Mouse (Mus musculus): ENCODE results near the gene Bcl3. TPM values are rescaled to one million over a fixed set of nuclear protein-coding genes. Genes with fewer than 3 reads are reported as not detected.

Bcl3 gene
- polyA plus RNA-seq, 1 experiment from 2014 or later: 5.4 TPM

Other genes starting within 250 kb of the Bcl3 start
- 0.40 and 0.57 TPM in 2 replicates for gene Zfp296, start 245.5 kb downstream of the Bcl3 start, polyA plus RNA-seq (2015; fragmentation: Nextera tagmentation; extraction: Ambion mirVana)
- 156 and 170 TPM in 2 replicates for gene Gemin7, start 245.2 kb downstream of the Bcl3 start, polyA plus RNA-seq (2015; fragmentation: Nextera tagmentation; extraction: Ambion mirVana)
- 41.4 and 43.5 TPM in 2 replicates for gene Clasrp, start 218.3 kb downstream of the Bcl3 start, polyA plus RNA-seq (2015; fragmentation: Nextera tagmentation; extraction: Ambion mirVana)
- 8.9 and 9.7 TPM in 2 replicates for gene Relb, start 193.3 kb downstream of the Bcl3 start, polyA plus RNA-seq (2015; fragmentation: Nextera tagmentation; extraction: Ambion mirVana)
- gene Clptm1, start 157.7 kb downstream of the Bcl3 start, polyA plus RNA-seq (2015; fragmentation: Nextera tagmentation; extraction: Ambion mirVana): 70.3 and 73.5 TPM in 2 replicates
- gene Apoc2, start 144.8 kb downstream of the Bcl3 start, polyA plus RNA-seq (2015; fragmentation: Nextera tagmentation; extraction: Ambion mirVana): 3.3 and 20.9 TPM in 2 replicates
- gene Gm44805, start 141.3 kb downstream of the Bcl3 start, polyA plus RNA-seq (2015; fragmentation: Nextera tagmentation; extraction: Ambion mirVana): not detected in 2 replicates
- 0.34 and 6.1 TPM in 2 replicates for gene Apoc4, start 141.3 kb downstream of the Bcl3 start, polyA plus RNA-seq (2015; fragmentation: Nextera tagmentation; extraction: Ambion mirVana)
- gene Apoc1, start 130.1 kb downstream of the Bcl3 start, polyA plus RNA-seq (2015; fragmentation: Nextera tagmentation; extraction: Ambion mirVana): 28.4 and 34.9 TPM in 2 replicates
- gene Apoe, start 123.6 kb downstream of the Bcl3 start, polyA plus RNA-seq (2015; fragmentation: Nextera tagmentation; extraction: Ambion mirVana): 470 and 554 TPM in 2 replicates
- gene Tomm40, start 107.3 kb downstream of the Bcl3 start, polyA plus RNA-seq (2015; fragmentation: Nextera tagmentation; extraction: Ambion mirVana): 82.0 and 87.4 TPM in 2 replicates
- 128 and 131 TPM in 2 replicates for gene Nectin2, start 72.3 kb downstream of the Bcl3 start, polyA plus RNA-seq (2015; fragmentation: Nextera tagmentation; extraction: Ambion mirVana)
- 347 and 379 TPM in 2 replicates for gene Bcam, start 51.8 kb downstream of the Bcl3 start, polyA plus RNA-seq (2015; fragmentation: Nextera tagmentation; extraction: Ambion mirVana)
- gene Cblc, start 26.0 kb downstream of the Bcl3 start, polyA plus RNA-seq (2015; fragmentation: Nextera tagmentation; extraction: Ambion mirVana): 17.8 and 18.8 TPM in 2 replicates
- gene Gm19345, start 29.2 kb upstream of the Bcl3 start, polyA plus RNA-seq (2015; fragmentation: Nextera tagmentation; extraction: Ambion mirVana): 0.15 TPM in 1 of 2 replicates, not detected in the other
- gene Ceacam16, start 38.5 kb upstream of the Bcl3 start, polyA plus RNA-seq (2015; fragmentation: Nextera tagmentation; extraction: Ambion mirVana): not detected in 2 replicates
- gene Ceacam19, start 65.2 kb upstream of the Bcl3 start, polyA plus RNA-seq (2015; fragmentation: Nextera tagmentation; extraction: Ambion mirVana): 0.06 TPM in 1 of 2 replicates, not detected in the other
- 23.9 and 26.1 TPM in 2 replicates for gene Pvr, start 98.4 kb upstream of the Bcl3 start, polyA plus RNA-seq (2015; fragmentation: Nextera tagmentation; extraction: Ambion mirVana)
- 1.8 and 2.3 TPM in 2 replicates for gene Igsf23, start 128.0 kb upstream of the Bcl3 start, polyA plus RNA-seq (2015; fragmentation: Nextera tagmentation; extraction: Ambion mirVana)
- gene Ceacam20, start 142.6 kb upstream of the Bcl3 start, polyA plus RNA-seq (2015; fragmentation: Nextera tagmentation; extraction: Ambion mirVana): not detected in 2 replicates
- not detected in 2 replicates for gene Nlrp9b, start 168.7 kb upstream of the Bcl3 start, polyA plus RNA-seq (2015; fragmentation: Nextera tagmentation; extraction: Ambion mirVana)

All from lung, embryonic 16.5 days (tissue).